Mouse (Mus musculus) neutrophil, adult 5-6 weeks (primary cell): ENCODE data around the gene Shcbp1l. TPM values are rescaled to one million over a fixed set of nuclear protein-coding genes. Genes with fewer than 3 reads are reported as not detected.
"Not testable (repeated sequence)": the region's sequence is repeated elsewhere in the genome, so short reads cannot be mapped to it uniquely, and the experiment has no call there.

Experiments used
- ATAC-seq: fragments of 151-379, 151-347 bp; 2 replicates; pipeline ENCODE4 v1.8.0; 2017; ENCODE audit warnings: mild to moderate bottlenecking, moderate TSS enrichment; ENCODE audit not compliant: insufficient number of reproducible peaks, poor library complexity, low FRiP score, severe bottlenecking; ENCODE audit errors: extremely low read depth
- total RNA-seq: library from RNA; stranded (forward); fragments of 200-1000 nt; gene quantifications from 2 replicates; pipeline ENCODE4 v1.2.3, GENCODE M21; 2017

The Shcbp1l gene
- total RNA-seq, 1 experiment from 2014 or later = 6.1 TPM

- peak; percentile 42 for ATAC-seq
Observed at GRCm38 (mm10) chr1:153415742-153416141, 9.2 kb upstream of the Shcbp1l start.

GRCm38 (mm10) chr1:153416271-153416832 is 8.6 kb upstream of the Shcbp1l start:
- ATAC-seq = not testable (repeated sequence)

- not testable (repeated sequence) for ATAC-seq
Observed at GRCm38 (mm10) chr1:153417805-153418204, 7.2 kb upstream of the Shcbp1l start.

GRCm38 (mm10) chr1:153424271-153424670 is 691 bp upstream of the Shcbp1l start:
- ATAC-seq = peak; percentile 68

- ATAC-seq = no peak
Observed at GRCm38 (mm10) chr1:153431158-153431557, 6.2 kb downstream of the Shcbp1l start.

GRCm38 (mm10) chr1:153431701-153432100 is 6.7 kb downstream of the Shcbp1l start:
- ATAC-seq = peak; percentile 78

- ATAC-seq = no peak
Observed at GRCm38 (mm10) chr1:153432329-153432728, 7.4 kb downstream of the Shcbp1l start.

GRCm38 (mm10) chr1:153433851-153434589 is 9.1 kb downstream of the Shcbp1l start:
- no peak for ATAC-seq

- no peak for ATAC-seq
Observed at GRCm38 (mm10) chr1:153437536-153437935, 12.6 kb downstream of the Shcbp1l start.

- no peak for ATAC-seq
Observed at GRCm38 (mm10) chr1:153440752-153441151, 15.8 kb downstream of the Shcbp1l start.

- ATAC-seq = no peak
Observed at GRCm38 (mm10) chr1:153441656-153442055, 16.7 kb downstream of the Shcbp1l start.

GRCm38 (mm10) chr1:153443019-153443418 is 18.1 kb downstream of the Shcbp1l start:
- no peak for ATAC-seq

- ATAC-seq = no peak
Observed at GRCm38 (mm10) chr1:153443632-153444031, 18.7 kb downstream of the Shcbp1l start.

GRCm38 (mm10) chr1:153446120-153446831 is 21.3 kb downstream of the Shcbp1l start:
- ATAC-seq = no peak

- peak; percentile 80; the same call in 1 of the 2 replicates for ATAC-seq
Observed at GRCm38 (mm10) chr1:153451237-153452154, 26.5 kb downstream of the Shcbp1l start.

- no peak for ATAC-seq
Observed at GRCm38 (mm10) chr1:153453146-153453642, 28.2 kb downstream of the Shcbp1l start.

GRCm38 (mm10) chr1:153456137-153456536 is 31.2 kb downstream of the Shcbp1l start:
- no peak for ATAC-seq

GRCm38 (mm10) chr1:153461796-153462195 is 36.8 kb downstream of the Shcbp1l start:
- no peak for ATAC-seq

GRCm38 (mm10) chr1:153479296-153479695 is 54.3 kb downstream of the Shcbp1l start:
- ATAC-seq = no peak
